Mouse (Mus musculus) spleen, postnatal 4 days (tissue): ENCODE measurements around the gene Rptor.

Source experiments
- DNase-seq, 2 experiments: peaks; one replicate each; pipeline ENCODE4 v3.0.0; 2022; ENCODE audit warnings: low spot score in 2 of 2

Gene Rptor

DNA sequence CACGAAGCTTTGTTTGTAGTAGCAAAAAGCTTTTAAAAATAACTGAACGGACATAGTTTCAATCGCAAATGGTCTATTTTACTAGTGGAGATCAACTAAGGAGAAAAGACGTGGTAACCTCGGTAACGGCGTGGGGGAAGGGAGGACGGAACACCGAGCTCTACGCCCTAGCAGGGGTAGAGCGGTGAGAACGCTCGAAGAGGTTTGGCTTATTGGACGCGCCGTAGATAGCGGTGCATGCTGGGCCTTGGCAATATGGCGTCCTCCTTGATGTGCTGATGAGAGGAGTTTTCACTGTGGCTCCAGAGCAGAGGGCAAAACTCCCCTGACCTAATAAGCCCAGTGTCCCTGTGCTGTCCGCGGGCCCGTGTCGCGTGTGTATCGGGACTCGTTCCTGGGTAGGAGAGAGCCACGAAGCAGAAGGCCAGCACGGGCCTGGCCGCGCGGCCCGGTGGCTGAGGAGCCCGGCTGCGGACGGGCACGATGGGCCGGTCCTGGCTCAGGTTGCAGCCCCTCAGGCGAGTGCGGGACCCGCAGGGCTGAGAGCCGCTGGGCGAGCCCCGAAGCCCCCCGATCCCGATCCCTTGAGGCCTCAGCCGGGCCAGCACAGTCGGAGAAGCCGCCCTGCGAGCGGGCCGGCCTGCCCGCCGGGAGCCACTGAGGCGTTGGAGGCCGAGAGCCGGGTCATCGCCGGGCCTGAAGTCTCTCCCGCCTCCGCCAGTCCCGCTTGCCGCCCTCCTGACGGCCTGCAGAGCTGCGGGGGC, at the start of gene Rptor:
Gene Rptor (plus strand): TSS at position 143 of the 764 bp plus-strand sequence.
- peak; percentile 96 to 98 for DNase-seq

DNA sequence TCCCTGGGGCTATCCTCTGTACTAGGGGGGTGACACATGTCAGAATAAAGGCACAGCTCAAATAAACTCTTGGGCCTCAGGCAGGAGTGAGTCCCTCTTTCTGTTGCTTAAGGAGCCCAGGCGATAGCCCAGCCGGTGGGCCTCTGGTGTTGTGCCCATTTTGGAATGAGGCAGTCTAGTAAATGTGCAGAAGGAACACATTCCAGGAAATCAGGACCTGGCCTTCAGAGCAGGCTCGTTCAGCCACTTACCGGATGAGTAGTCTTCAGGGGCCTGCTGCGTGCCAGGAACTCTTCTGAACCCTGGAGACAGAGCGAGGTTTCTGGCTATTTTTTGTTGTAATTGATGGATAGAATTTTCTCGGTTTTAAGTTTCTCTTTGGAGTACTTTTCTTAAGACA, 48.0 kb upstream of the Rptor start:
- no peak for DNase-seq

DNA sequence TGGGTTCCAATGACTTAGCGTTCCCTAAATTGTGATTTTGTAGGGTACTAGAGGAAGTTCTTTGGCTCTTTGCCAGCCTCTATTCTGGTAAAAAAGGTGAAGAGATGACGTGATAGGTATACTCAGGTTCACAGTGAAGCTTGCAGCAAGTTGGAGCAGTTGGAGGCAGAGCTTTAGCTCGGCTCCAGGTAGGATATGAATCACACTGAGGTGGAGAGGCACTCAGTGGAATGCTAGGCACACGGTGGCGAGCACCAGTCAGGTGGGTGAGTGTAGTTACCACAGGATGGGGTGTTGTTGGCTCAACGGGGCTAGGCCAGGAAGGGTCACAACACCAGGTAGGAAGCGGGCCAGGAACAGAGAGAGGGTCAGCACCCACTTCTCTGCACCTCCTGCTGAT, 47.5 kb upstream of the Rptor start:
- DNase-seq, result no peak

DNA sequence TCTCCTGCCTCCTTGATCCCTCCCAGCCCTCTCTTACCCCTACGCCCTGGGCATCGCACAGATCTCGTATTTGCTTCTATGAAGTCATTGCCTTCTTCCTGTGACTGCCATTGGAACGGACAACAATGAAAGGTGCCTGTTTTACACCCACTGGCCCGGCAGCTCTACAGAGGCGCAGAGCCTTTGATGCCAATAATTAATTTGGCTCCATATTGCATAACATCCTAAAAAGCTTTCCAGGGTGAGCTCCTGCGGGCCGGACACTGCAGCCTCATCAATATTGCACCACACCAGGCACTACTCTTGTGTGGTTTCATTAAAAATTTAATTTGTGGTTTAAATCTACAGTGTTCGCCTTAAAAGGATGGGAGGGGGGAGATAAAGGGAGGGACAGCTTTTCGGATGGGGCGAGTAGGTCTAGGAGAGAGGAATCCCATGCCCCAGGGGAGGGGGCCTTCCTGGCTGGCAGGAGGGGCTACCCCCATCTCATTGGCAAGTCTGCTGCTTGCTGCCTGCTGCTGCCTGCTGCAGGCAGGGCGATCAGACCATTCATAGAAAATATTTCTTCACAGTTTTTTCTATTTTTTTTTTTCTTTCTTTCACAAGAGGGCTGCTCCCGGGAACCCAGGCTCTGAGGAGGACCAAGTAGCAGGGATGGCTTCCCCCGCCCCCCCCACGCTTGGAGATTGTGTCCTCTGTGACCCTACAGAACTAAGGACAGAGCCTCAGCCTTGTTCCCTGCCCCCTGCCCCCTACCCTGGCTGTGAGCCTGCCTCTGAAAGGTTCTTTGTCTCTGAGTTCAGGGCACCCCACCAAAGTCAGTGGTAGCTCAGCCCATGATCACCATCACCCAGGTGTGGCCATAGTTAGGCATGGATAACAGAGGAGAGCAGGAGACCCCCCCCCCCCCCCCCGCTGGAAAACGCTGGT, 44.5 kb upstream of the Rptor start:
- DNase-seq, result no peak

DNA sequence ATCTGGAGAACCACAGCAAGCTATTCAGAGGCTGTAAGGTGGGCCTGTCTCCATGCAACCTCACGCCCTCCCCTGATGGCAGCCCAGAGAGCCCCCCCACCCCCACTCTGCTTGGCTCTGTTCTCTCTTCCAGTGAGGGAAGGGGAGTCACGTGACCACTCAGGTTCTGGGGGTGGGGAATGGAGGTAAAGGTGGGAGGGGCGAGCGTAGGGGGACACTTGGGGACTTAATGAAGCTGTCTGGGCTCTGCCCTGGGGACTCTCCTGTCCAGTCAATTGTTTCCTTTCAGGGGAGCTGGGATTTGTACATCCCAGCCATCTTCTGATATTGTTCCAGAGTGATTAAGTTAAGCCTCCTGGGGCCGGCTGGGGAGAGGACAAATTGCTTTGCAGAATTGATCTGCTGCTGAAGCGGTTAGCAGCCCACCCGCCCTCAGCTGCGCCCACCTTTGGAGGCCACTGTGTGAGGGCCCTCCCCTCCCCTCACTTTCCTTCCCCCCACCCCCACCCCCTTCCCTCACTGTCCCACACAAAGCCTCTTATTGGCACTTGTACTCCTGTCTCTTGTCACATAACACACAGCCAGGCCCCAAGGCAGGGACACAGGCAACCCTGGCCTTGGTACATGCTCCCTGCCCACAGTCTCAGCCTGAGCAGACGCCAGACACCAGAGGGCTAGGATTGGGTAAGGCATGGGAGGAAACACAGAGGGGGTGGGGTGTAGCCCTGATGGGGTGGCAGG, 43.7 kb upstream of the Rptor start:
- no peak for DNase-seq

DNA sequence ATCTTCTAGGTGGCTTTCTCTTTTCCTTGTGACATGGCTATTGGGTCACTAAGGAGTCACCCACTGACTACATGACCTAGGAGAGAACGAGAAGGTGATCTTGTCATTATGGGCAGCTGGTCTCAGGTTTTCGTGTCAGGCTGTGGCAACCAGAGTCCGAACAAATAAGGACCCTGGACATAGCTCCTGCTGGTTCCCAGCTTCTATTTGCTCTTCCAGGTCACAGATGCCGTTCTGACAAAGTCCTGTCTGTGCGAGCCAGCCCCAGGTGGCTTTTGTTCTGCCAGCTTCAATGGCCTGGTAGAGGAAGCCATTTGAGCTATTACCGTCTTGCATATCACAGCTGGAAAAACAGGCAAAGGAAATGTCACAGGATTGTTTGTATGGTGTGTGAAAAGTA, 40.4 kb upstream of the Rptor start:
- DNase-seq, result no peak

DNA sequence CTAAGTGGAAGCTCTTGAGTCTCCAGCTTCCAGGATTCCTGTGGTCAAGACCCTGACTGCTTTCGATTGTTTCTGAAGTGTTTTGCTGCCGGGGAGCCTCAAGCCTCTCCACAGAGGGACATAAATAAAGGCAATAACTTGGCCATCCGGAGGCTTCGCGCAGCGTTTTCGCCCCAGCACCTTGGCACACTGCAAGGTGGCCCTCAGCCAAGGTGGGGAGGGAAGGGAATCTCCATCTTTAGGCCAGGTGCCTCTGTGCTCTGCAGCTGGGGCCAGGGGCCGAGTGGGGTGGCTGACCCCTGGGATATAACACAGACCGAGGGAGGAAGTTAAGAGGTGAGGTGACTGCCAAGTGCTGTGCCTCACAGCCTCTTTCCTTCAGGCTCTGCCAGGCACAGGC, 39.5 kb upstream of the Rptor start:
- DNase-seq, result no peak

DNA sequence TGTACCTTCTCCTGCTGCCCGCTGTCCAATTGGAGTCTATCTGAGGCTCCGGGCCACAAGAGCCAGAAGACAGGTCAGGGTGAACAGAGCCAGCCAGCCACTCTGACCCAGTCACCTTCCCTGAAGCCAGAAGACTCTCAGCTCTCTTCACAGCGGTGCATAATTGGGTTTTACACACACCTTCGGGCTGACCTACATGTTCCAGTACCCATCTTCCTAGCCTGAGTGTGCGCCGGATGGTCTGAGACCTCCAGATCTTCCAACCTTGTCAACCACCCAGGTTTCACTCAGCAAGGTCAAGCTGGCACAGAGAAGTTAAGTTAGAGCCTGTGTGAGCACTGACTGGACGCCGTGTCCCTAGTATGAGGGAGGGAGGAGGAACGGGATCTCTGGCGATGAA, 38.3 kb upstream of the Rptor start:
- DNase-seq, result no peak

DNA sequence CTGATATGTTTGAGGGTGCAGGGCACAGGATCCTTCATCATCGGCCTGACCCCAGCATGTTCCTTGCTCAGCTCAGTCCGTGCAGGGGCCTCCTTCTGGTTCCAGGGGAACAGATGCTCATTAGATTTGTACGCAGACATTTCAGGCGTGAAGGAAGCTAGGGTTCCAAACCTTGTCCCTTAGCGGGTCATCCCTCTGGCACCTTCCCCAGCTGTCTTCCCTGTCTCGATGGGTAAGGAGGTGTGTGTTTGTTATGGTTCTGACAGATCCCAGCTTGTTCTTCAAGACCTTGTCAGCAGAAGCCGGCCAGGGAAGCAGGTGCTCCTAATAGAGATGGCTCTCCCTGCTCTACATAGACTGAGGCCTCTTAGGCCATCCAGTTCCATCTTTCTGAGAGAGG, 37.7 kb upstream of the Rptor start:
- DNase-seq, result no peak

DNA sequence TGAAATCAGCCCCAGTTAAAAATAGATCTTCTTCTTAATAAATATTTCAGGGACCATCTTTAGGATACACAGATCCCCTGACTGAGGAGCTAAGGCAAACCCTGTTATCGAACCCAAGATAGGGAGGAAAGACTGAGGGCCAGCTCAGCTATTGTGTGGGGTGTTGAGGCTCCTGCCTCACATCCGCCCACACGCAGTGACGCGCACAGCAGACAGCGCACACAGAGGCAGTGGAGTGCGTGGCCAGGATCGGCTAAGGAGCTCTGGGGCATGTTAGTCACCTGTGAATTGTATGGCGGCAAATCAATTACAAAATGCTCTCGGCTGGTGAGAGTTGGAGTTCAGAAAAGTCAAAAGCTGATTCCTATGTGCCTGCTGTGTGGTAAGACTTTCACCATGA, 37.0 kb upstream of the Rptor start:
- DNase-seq, result no peak

DNA sequence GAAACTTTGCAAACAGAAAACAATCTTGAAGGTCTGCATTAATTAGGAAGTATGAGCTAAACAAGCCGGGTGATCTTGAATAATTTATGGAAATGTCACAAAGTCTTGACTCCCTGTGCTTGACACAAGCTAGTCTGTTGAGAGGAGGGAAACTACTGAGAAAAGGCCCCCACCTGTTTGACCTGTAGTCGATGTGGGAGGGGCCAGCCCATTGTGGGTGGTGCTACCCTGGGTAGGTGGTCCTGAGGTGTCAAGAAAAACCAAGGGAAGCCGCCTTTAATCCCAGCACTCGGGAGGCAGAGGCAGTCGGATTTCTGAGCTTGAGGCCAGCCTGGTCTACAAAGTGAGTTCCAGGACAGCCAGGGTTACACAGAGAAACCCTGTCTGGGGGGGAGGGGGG, 36.5 kb upstream of the Rptor start:
- no peak for DNase-seq

DNA sequence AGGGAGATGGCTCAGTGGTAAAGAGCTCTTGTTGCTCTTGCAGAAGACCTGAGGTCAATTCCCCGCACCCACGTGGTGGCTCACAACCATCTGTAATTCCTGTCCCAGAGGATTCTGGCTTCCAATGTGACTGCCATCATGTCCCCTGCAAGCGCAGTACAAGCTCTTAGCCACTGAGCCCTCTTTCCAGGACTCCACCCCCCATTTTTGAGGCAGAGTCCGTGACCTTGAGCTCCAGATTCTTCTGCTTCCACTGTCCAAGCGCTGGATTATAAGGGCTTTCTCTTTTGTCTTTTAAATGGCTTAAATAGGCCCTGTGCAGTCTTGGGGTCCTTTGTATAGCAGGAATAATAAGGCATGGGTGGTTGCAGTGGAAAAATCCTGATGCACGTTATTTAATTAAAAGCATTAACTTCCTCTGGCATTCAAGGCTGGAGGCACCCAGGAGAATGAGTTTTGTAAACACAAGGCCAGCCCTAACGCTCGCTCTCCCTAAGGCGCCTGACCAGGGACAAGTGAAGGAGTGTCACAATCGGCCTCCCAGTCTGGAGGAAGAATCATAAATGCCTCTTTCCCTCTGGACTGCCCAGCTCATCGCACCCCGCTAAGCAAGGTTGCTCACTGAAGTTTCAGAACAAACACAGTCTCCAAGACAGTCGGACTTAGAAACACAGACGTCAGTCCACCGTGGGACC, 30.2 kb upstream of the Rptor start:
- DNase-seq, result no peak

DNA sequence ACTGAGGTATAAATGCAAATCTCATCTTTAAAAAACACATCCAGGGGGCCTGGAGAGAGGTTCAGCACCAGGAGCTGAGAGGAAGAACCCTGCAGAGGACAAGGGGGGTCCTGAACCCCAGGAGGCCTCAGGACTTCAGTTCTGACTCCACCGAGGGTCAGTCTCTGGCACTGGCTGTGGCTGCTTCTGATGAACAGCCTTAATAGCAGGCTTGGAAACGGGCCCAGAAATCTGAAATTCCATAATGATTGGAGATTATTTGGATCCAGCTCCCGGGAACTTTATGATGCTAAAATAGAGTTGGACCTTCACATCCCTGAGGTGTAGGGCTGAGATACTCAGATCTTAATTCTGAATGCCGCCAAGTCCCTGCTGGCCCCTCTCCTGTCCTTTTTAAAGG, 25.9 kb upstream of the Rptor start:
- no peak for DNase-seq

DNA sequence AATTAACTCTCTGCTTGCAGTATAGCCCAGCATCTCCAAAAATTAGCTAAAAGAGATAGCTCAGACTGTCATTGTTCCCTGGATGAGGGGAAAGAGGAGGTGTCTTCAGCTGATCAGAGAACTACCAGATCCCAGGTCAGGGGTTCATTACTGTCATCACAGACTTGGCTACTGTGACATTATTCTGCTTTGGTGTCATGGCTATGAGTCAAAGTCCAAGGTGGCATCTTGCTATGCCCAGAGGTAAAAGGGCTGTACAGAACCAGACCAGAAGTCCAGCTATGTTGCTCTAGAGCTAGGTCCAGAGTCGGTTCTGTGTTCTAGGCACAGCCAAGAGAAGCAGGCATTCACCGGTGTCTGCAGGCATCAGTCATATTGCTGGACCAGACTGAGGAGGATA, 25.0 kb upstream of the Rptor start:
- no peak for DNase-seq

DNA sequence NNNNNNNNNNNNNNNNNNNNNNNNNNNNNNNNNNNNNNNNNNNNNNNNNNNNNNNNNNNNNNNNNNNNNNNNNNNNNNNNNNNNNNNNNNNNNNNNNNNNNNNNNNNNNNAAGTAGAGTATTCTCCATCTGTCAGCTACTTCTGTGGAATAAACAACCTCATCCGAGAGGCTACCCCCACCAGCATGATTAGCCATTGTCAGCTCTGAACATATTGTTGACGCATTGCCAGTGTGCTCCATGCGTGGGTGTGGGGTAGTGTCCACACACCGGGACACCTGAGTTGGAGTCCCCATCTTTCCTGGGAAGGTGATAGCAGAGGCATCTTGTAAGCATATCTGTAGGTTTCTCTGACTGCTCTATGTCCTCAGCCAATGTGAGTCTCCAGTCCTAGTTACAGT, 16.2 kb upstream of the Rptor start:
- no peak for DNase-seq

DNA sequence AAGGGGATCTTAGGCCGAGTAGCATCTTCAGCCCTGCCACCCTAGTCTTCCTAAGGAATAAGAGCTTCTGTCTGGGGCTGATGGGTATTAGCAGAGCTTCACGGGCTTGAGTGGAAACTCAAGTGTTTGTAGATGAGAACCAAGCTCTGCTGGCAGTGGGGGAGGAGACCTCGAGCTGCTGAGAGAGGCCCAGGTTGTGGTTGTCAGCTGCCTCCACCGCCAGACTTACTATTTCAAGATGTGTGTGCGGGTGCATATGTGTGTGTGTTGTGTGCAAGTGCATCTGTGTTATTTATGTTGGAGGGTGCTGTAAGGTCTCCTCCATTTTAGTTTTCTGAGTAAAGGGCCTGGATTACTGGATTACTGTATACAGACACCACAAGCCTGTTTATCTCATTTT, 15.6 kb upstream of the Rptor start:
- no peak for DNase-seq

DNA sequence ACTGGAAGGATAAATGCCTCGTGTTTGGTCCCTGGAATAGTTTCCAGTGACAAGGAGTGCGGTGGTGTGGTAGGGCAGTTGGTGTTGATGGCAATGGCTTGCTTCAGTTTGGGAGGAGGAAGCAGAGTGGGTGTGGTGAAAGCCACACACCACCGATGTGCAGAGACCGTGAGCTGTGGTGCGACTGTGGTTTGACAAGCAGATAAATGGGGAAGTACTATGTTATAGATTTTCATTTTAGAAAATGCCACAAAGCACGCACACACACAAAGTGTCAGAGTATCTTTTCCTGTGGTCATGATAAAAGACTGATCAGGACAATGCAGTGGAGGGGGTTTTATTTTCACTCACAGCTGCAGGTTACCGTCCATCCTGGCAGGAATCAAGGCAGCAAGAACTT, 13.5 kb upstream of the Rptor start:
- no peak for DNase-seq

DNA sequence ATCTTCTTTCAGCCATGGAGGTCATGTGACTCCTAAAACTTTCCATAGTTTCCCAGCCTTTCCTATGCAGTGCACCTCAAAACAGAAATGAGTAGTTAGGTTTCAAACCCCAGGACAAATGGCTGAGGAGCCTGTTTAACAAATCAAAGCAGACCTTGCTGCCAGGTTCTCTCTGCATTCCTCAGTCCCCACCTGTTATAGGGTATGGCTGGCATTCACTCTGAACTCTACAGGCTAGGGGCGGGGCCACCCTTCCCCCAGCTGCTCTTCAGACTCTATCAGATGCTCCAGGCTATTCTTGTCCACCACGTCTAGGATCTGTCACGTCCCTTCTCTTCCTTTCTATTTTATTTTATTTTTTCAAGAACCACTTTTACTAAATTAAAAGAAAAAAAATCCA, 8.7 kb upstream of the Rptor start:
- no peak for DNase-seq

DNA sequence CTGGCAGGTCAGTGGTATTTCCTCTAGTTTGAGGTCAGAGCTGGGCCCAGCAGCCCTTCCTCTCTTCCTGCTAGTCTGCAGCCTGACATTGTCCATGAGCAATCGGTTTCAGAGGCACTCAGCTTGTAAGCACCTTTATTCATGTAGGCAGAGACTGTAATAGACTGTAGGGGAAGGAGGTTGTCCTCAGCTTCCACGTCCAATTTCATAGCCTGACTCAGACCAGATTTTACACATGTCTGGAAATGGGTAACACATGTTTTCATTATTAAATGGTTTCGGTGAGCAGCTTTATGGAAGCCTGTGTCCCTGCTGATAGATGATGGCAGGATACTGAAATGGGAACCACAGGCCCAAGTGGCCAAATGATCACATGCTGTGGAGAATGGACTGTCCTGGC, 3.8 kb upstream of the Rptor start:
- DNase-seq, result no peak

DNA sequence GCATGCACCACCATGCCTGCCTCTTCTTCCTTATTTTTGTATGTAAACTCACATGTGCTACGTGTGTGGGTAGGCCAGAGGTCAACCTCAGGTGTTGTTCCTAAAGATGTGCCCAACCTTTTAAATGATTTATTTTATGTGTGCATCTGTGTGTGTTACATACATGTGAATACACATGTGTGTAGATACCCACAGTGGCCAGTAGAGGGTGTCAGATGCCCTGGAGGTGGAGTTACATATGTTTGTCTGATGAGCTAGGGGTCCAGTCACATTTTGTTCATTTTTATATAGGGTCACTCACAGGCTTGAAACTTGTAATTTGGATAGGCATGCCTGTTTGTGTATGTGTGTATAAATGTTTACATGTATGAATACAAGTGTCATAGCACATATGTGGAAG, 2.4 kb upstream of the Rptor start:
- no peak for DNase-seq

DNA sequence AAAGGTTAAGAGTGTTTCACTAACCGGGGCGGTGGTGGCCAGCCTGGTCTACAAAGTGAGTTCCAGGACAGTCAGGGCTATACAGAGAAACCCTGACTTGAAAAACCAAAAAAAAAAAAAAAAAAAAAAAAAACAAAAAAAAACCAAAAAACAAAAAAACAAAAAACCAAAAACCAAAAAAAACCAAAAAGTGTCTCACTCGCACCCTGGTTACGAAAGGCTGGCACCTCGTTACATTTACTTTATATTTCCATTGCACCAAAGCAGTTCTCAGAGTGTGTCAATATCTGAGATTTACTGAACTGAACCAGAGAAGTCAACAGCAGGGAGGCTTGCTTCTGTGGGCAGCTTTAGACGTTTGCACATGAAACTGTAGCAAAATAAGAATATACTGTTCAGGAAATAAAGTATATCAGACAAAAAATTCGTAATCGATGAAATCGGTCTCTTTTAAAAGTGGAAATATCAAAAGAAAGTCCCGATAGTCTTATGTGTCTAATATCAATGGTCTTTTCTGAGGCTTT, 466 bp upstream of the Rptor start:
- no peak for DNase-seq

DNA sequence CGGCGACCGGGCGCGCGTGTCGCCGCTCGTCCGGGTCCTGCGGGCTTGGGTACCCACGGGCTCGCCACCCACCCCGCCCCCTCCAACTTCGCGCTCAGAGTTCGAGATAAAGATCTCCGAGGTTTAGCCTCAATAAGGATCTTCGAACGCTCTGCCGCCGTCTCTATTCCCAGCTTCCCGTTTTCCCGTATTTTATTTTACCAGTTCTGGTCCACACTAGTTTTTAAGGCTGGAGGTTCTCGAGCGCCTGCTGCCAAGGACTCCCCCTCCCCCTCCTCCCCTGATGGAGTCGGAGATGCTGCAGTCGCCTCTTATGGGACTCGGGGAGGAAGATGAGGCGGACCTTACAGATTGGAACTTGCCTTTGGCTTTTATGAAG, 811 bp downstream of the Rptor start:
- no peak for DNase-seq
